Mouse (Mus musculus) right cerebral cortex, postnatal 25 days (tissue): ENCODE data around the gene Rere.
A peak's percentile ranks its signal among the peaks of the same experiment; 100 is the strongest.

Experiments used
- DNase-seq: peaks from one replicate; pipeline ENCODE4 v3.0.0; 2022

The Rere gene

GRCm38 (mm10) chr4:150563281-150563680 is 281.8 kb downstream of the Rere start:
- DNase-seq: no peak

- DNase-seq: no peak
These were observed 284.7 kb downstream of the Rere start for GRCm38 (mm10) chr4:150566193-150566592.

DNA sequence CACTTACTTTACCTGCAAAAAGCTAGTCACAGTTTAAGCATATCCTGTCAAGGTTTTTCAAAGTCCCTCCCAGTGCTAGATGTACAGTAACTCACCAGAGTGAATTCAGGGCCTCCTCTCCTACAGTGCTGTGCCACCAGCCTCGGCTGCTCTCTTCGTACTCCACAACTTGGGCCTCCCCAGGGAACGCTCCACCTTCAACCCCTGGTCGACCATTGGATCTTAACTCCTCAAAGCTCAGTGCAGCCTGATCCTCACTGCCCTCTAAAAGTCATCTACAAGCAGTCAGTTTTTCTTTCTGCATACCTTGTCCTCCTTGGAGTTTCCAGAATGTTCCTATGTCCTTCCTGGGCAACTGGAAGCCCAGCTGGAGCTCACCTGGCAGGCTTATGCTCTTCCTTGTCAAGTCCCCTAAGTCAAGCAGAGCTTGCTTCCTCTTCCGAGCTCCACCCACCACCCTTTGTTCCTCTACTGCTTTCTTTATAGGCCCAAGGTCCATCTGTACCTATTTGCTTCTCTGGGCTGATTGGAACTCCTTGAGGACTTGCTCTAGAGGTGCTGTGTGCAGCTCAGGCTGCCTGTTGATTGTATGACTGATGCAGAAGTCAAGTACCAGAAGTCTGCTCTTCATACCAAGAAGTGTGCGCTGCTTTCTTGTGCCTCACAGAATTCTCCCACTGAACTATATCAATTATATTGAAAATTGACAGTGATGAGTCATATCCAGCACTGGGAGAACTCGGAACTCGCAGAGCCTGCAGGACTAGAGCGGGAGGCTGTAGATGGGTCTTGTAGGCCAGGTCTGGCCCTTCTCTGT is 287.1 kb downstream of the Rere start:
- no peak for DNase-seq

DNA sequence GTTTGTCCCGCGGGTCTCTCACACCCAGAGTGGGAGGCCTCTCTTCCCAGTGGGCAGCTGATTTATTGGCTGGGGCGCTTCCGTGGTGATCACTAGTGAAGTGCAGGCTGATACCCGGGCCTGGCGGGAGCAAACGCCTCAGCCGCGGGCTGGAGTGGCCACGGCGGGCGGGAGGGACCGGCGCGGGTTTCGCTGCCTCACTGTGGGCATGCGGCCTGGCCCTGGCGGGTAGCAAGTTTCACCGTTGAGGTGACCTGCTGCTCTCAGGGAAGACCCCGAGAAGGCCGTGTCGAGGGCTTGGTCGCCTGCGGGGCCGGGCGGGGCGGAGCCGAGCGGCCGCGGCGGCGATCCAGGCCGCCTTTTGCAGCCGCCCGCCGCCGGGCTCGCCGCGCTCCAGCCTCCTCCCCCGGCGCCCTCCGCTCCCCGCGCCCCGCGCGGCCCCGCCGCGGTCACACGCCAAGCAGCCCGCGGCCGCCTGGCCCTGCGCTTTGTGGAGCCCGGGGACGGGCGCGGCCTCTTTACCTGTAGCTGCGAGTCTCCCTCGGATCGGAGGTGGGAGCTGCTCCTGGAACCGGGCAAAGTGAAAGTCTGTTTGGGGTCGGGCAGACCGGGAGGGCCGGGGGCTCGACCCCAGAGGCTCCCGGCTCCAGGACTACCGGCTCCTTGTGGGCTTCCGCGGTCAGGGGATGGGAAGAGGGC is 287.8 kb downstream of the Rere start:
- peak; percentile 80 for DNase-seq

- peak; percentile 44 for DNase-seq
These were observed 288.6 kb downstream of the Rere start for GRCm38 (mm10) chr4:150569834-150570571.

GRCm38 (mm10) chr4:150570793-150571192 is 289.3 kb downstream of the Rere start:
- no peak for DNase-seq

GRCm38 (mm10) chr4:150572104-150572691 is 290.8 kb downstream of the Rere start:
- DNase-seq: no peak

DNA sequence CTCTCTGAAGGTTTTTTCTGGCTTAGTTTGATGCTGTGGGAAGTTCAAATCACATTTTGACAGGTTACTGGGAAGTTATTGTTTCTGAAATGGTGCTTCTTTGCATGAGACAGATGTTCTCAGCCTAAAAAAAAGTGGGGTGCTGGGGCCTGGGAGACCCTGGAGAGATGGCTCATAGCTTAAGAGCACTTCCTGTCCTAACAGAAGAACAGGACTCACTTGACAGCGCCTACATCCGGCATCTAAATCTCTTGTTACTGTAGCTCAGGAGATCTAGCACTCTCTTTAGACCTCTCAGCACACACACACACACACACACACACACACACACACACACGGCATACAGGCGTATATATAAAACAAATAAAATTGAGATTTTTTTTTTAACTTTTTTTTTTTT is 291.5 kb downstream of the Rere start:
- no peak for DNase-seq

DNA sequence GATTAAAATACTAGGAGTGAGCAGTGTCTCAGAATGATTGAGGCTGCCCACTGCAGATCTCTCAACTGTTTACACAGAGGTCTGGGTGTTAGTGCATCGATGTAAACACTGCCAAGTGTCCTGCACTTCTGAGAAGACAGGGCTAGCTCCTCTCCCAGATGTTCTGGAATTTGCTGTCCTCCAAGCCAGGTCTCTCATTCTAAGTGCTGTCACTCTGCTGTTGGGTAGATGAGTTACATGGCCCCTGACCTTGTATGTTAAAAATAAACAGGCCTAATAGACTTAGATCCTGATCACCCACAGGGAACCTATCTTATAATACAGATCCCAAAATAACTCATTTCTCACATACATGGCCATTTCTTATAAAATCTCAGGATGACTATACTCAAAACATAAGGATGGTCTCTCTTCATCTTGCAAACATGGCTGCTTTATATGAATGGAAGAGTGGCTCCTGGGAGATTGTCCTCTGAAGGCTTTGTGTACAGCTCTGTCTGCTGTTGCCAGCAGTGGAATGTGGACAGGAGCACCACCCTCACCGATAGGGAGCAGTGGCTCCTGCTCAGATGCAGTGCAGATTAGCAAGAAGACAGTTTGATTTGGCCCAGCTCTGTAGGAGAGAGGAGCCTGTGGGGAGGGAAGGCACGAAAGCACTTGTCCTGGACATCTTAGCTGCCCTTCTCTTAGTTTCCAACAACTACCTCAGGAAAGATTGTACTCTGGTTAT is 294.1 kb downstream of the Rere start:
- DNase-seq: no peak

DNA sequence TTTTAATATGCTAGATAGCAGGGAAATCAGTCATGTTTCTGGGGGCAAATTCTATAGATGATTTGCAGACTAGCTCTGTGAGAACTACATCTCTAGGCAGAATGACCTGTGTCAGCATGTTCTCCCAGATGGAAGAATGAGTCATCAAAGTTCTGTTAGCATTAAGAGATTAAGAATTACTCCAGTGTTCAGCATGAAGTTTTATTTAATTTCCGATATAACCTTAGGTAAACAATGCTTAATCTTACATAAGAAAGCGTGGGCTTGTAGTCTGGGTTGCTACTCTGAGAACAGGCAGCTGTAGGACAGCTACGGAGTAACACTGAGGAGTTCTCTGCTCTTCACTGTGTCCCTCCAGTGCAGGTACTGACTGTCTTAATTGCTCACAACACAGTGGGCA is 294.9 kb downstream of the Rere start:
- DNase-seq: no peak

DNA sequence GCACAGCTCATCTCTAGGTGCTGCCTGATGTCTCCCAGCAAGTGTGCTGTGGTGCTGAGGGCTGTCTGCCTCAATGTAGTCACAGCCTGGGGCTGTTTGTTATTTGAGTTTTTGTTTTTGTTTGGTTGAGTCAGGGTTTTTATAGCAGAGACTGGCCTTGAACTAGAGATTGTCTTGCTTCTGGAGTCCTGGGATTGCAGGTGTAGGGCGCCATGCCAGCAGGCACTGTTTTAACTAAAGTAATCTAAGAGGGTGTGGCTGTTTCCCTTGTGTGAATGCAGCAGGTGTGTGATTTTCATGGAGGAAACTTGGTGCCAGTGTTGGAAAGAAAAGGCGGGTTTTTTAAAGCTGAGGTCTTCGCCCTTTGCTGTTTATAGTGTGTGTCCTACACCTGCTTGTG is 296.6 kb downstream of the Rere start:
- no peak for DNase-seq

GRCm38 (mm10) chr4:150581931-150582723 is 300.7 kb downstream of the Rere start:
- DNase-seq: no peak

- peak; percentile 61 for DNase-seq
These were observed 301.7 kb downstream of the Rere start for GRCm38 (mm10) chr4:150582966-150583776.

DNA sequence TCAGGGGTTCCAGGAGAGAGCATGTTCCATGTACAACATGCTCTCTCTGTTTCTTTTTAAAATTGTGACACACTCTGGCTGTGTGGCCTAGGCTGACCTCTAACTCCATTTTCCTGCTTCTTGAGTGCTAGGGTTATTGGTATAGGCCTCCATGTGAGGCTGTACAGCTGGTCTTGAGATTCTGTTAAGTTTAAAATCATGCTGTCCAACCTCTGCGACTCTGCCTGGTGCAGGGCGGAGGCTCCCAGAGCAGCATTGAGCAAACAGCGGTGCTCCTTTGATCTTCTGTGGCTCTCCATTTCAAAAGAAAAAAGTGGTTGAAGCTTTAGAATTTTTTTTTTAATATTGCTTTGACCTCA is 302.3 kb downstream of the Rere start:
- no peak for DNase-seq

DNA sequence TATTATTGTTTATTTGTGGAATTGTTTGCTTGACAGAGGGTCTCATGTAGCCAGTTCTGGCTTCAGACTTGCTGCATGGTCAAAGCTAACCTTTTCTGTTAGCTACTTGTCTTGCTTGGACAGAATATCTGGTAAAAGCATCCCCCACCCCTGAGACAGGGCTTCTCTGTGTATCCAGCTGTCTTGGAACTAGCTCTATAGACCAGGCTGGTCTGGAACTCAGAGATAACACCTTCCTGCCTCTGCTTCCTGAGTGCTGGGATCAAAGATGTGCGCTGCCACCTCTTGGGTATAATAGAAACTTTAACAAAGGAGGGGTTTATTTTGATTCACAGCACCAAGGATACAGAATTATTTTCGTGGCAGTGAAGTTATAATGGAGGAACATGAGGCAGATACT is 304.4 kb downstream of the Rere start:
- DNase-seq: no peak

GRCm38 (mm10) chr4:150586275-150586674 is 304.8 kb downstream of the Rere start:
- DNase-seq: no peak

- no peak for DNase-seq
These were observed 306.3 kb downstream of the Rere start for GRCm38 (mm10) chr4:150587597-150588299.

DNA sequence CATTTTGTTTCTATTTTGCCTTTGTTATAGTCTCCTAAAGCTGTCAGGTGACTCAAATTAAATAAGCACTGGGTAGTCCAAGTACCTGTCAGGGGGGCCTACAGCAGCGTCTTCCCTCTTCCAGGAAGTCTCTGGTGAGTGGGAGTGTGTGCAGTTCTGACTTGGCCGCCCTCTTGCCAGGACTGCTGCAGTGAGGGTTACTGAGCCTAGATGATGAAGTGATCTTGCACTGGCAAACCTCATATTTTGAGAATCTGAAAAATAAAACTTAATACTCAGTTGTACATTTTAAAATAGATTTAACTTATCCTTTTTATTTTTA is 306.8 kb downstream of the Rere start:
- no peak for DNase-seq

GRCm38 (mm10) chr4:150590621-150591282 is 309.3 kb downstream of the Rere start:
- DNase-seq: no peak

DNA sequence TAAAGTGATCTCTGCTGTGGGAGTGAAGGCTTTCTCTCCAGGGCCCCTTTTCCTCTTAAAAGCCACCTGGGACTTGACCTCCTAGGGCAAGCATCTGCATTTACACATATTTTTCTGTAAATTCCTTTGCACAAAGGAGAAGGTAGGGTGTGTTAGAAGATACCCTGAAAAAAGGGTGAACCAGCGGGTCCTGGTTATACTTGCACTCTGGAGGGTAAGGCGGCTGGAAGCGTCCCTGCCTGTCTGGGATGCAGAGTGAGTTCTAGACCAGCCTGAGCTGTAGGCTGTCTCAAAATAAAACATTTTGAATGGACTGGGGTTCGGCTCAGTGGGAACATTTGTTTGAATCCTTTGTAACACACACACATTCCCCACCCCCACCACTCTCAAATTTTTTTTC is 310.2 kb downstream of the Rere start:
- no peak for DNase-seq
